Mouse (Mus musculus) embryonic facial prominence, embryonic 15.5 days (tissue): ENCODE results near the gene Cul5. TPM values are rescaled to one million over a fixed set of nuclear protein-coding genes. Genes with fewer than 3 reads are reported as not detected.
A peak's percentile ranks its signal among the peaks of the same experiment; 100 is the strongest.

Experiments used
- ATAC-seq: fragments of 200-750 bp; cut with Nextera tagmentation; 2 replicates; pipeline ENCODE4 v1.8.0; 2017; ENCODE audit warnings: low read depth, moderate TSS enrichment; ENCODE audit not compliant: insufficient number of reproducible peaks, low FRiP score, low TSS enrichment
- H3K27ac ChIP-seq: fragments of 300-500 bp; sonication (generic); replicated peaks from 2 replicates; pipeline ENCODE4 v1.5.1; 2015; ENCODE audit warnings: mild to moderate bottlenecking, inconsistent platforms
- H3K27me3 ChIP-seq: fragments of 300-500 bp; sonication (generic); 2 replicates; pipeline ENCODE4 v1.6.1; 2015; ENCODE audit warnings: inconsistent platforms
- H3K36me3 ChIP-seq: fragments of 300-500 bp; sonication (generic); 2 replicates; pipeline ENCODE4 v1.6.1; 2015; ENCODE audit warnings: mild to moderate bottlenecking, inconsistent platforms
- H3K4me1 ChIP-seq: fragments of 300-500 bp; sonication (generic); 2 replicates; pipeline ENCODE4 v1.6.1; 2015; ENCODE audit warnings: inconsistent platforms
- H3K4me2 ChIP-seq: fragments of 300-500 bp; sonication (generic); replicated peaks from 2 replicates; pipeline ENCODE4 v1.6.1; 2015; ENCODE audit warnings: mild to moderate bottlenecking, inconsistent platforms
- H3K4me3 ChIP-seq: fragments of 300-500 bp; sonication (generic); replicated peaks from 2 replicates; pipeline ENCODE4 v1.5.1; 2015; ENCODE audit warnings: mild to moderate bottlenecking, inconsistent platforms
- H3K9ac ChIP-seq: fragments of 300-500 bp; sonication (generic); 2 replicates; pipeline ENCODE4 v1.6.1; 2015; ENCODE audit warnings: inconsistent platforms
- H3K9me3 ChIP-seq: fragments of 300-500 bp; sonication (generic); replicated peaks from 2 replicates; pipeline ENCODE4 v1.6.1; 2016; ENCODE audit warnings: inconsistent platforms
- WGBS: fragments of 180-500 bp; shearing (Covaris S2); methylation state at CpG from one replicate; pipeline ENCODE4 v1.1.7; 2015; 5-methylcytosine and 5-hydroxymethylcytosine counted together
- polyA plus RNA-seq: library from polyadenylated mRNA; unstranded; fragments of >200 nt; fragmentation: Nextera tagmentation; extraction: Ambion mirVana; gene quantifications from 2 replicates; pipeline ENCODE4 v1.2.1, GENCODE M21; 2015

The Cul5 gene
- polyA plus RNA-seq, 1 experiment from 2014 or later = 30.9 TPM

DNA sequence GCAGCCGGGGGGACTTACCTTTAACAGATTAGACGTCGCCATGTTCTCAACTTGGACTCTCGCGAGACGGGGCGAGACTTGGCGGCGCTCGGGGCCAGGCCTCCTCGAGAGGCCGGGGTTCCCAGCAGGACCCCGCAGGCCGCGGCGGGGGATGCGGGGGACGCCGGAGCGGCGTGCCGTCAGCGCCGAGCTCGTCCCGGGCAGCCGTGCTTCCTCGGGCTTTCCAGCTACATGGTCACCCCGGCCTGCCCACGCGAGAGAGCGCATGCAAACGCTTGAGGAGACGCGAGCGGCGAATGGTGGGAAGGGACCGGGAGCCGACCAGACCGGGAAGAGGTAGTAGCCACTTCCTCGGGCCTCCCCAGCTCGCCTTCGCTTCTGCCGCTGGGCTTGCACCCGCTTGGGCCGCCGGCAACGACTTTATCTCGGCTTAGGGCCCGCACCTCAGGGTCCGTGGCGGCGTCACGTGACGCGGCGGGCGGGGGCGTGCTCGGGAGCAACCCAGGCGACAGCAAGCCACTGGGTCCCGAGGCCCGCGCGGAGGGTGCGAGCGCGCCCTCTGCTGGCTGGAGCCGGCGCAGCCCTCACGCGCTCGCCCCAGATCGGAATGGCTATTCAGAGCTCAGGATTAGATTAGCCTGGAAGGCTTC lies 2.7 kb downstream of the Cul5 start:
- WGBS = under 1% methylated on average over 74 of the region's 74 CpGs
- Histone ChIP-seq H3K36me3 (no peaks in the 10 kb centered on the region), H3K4me2 (peak overlapping the region; percentile 58), H3K9ac (peak overlapping the region; percentile 99), H3K9me3 (no peaks in the 10 kb centered on the region), H3K4me3 (peak overlapping the region; percentile 98), H3K27me3 (no peaks in the 10 kb centered on the region), H3K27ac (peak overlapping the region; percentile 96), H3K4me1 (peaks cover 23% of the 10 kb centered on the region)
- peak; percentile 96 for ATAC-seq

- peak overlapping the region; percentile 58 for H3K4me2 ChIP-seq
- H3K27me3 ChIP-seq = no peaks in the 10 kb centered on the region
- no peak; the same call in 1 of the 2 replicates for ATAC-seq
- peak overlapping the region; percentile 98 for H3K4me3 ChIP-seq
- H3K9ac ChIP-seq = peak overlapping the region; percentile 99
- H3K36me3 ChIP-seq = no peaks in the 10 kb centered on the region
- H3K27ac ChIP-seq = peak overlapping the region; percentile 96
- H3K9me3 ChIP-seq = no peaks in the 10 kb centered on the region
- WGBS = 0% methylated on average over 28 of the region's 28 CpGs
- H3K4me1 ChIP-seq = peaks cover 23% of the 10 kb centered on the region
Observed at GRCm38 (mm10) chr9:53666665-53667019, 3.2 kb downstream of the Cul5 start.

GRCm38 (mm10) chr9:53665428-53665827 lies 4.4 kb downstream of the Cul5 start:
- no peak for ATAC-seq
- Histone ChIP-seq H3K9ac (no peak overlapping the region), H3K4me2 (peak overlapping the region; percentile 58; the same call in 1 of the 2 replicates), H3K36me3 (no peaks in the 10 kb centered on the region), H3K27me3 (no peaks in the 10 kb centered on the region), H3K4me3 (peak overlapping the region; percentile 98), H3K9me3 (no peaks in the 10 kb centered on the region), H3K27ac (no peak overlapping the region), H3K4me1 (peaks cover 23% of the 10 kb centered on the region)

DNA sequence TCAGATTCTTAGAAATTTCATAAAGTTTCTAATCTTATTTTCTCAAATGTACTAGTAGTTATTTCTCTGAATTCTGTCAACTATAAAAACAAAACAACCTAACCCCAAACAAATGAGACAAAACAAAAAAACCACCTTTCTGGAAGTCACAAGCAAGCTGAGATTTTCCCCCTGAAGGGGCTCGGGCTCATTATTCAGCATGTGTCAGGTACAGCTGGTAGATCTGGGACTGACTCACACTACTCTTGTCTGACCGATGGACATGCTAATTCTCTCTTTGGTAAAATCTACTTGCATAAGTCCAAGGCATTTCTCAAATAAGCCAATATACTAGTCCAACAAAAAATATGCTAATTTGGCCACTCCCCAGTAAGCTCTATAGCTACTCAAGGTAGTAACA lies 5.0 kb downstream of the Cul5 start:
- no peak overlapping the region for H3K4me2 ChIP-seq
- peaks cover 23% of the 10 kb centered on the region for H3K4me1 ChIP-seq
- no peaks in the 10 kb centered on the region for H3K36me3 ChIP-seq
- no peak overlapping the region for H3K4me3 ChIP-seq
- no peak overlapping the region for H3K9ac ChIP-seq
- no peak for ATAC-seq
- H3K27me3 ChIP-seq = no peaks in the 10 kb centered on the region
- WGBS = 64% methylated on average over 2 of the region's 2 CpGs
- H3K9me3 ChIP-seq = no peaks in the 10 kb centered on the region
- H3K27ac ChIP-seq = no peak overlapping the region

DNA sequence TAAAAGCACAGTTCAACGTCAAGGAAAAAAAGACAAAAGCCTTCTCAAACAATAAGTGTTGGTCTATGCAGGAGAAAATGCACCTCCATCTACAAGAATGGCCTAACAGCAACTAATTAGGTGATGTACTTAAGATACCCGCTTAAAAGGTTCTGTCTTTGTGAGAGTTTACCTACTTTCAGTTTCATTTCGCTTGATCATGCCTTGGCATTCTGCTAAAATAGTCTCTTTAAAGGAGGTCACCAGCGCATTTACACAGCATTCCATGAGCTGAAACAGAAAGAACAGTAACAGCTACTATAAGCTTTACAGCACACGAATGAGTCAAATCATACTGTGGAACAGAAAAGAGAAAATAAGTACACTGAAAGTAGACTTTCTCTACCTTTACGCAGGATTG lies 35.0 kb downstream of the Cul5 start:
- Histone ChIP-seq H3K36me3 (peaks cover 55% of the 10 kb centered on the region), H3K27ac (no peak overlapping the region), H3K9me3 (no peaks in the 10 kb centered on the region), H3K27me3 (no peaks in the 10 kb centered on the region), H3K4me2 (no peak overlapping the region), H3K4me3 (no peak overlapping the region), H3K9ac (no peak overlapping the region), H3K4me1 (no peaks in the 10 kb centered on the region)
- WGBS = 92% methylated on average over 6 of the region's 6 CpGs
- ATAC-seq = no peak

GRCm38 (mm10) chr9:53615246-53615645 lies 54.6 kb downstream of the Cul5 start:
- Histone ChIP-seq H3K4me3 (no peak overlapping the region), H3K27me3 (no peaks in the 10 kb centered on the region), H3K36me3 (peaks cover 34% of the 10 kb centered on the region), H3K9ac (no peak overlapping the region), H3K27ac (no peak overlapping the region), H3K4me2 (no peak overlapping the region), H3K9me3 (no peaks in the 10 kb centered on the region), H3K4me1 (0 out of 2 replicates have a peak, but pooled peaks cover 4% of the 10 kb centered on the region)
- 82% methylated on average over 8 of the region's 8 CpGs for WGBS
- ATAC-seq = no peak

DNA sequence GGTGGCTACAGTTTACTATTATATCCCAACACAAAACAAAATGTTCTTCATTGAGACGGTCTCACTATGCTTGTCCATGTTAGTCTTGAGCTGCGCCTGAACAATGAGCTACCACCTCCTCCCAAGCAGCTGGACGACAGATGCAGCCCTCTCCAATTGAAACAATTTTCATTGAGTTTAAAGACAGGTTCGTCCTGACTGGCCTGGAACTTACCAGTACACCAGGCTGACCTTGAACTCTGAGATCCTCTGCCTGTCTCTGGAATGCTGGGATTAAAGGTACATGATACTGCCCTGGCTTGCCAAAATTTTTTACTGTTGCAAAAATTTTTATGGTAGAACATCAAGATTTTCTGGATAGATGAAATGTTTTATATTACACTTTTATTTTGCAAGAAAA lies 55.5 kb downstream of the Cul5 start:
- ATAC-seq = no peak
- 81% methylated on average over 4 of the region's 4 CpGs for WGBS
- H3K27me3 ChIP-seq = no peaks in the 10 kb centered on the region

DNA sequence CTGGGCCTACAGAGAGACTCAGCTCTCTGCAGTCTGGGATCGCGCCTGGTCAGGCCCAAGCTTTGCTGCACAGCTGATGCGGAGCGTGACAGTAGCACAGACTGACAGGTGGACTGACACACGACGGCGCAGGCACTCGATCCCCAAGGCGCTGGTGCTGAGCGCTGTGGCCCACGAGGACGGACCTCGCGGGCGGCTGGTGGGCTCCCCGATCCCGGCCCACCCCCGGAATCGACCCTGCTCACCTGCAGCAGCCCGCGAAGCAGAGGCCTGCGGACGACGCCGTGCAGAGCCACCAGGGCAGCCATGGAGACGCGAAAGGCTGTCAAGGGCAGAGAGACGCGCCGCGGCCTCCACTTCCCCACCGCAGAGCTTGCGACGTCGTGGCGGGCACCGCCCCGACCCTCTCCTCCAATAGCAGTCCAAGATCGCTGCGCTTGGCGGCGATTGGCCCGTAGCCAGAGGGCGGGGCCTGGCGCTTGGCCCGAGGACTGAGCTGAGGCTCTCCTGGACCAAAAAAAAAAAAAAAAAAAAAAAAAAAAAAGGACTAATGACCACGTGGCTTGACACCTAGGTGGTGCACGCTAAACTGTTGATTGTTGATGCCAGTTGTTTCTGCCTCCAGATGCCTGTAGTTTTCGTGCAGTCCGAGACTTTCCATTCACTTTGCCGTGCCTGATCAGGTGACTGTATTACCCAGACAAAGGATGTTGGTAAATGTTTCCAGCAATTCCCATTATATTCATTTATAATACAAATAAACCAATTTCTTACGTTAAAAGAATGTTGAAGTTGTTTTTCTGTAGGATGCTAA lies 59.6 kb downstream of the Cul5 start, which contains the start of gene Acat1:
Acat1 (minus strand) TSS at position 415 of the 814 bp plus-strand sequence.
- peaks cover 16% of the 10 kb centered on the region for H3K4me1 ChIP-seq
- peak; percentile 96 for ATAC-seq
- peak within 1 kb of the TSS; percentile 70 for H3K4me2 ChIP-seq
- H3K36me3 ChIP-seq = peaks cover 2% of the 10 kb centered on the region; the same call in 1 of the 2 replicates
- peak within 1 kb of the TSS; percentile 91 for H3K9ac ChIP-seq
- no peaks in the 10 kb centered on the region for H3K27me3 ChIP-seq
- peak within 1 kb of the TSS; percentile 86 for H3K27ac ChIP-seq
- WGBS = 1% methylated on average over 52 of the region's 52 CpGs
- H3K9me3 ChIP-seq = no peaks in the 10 kb centered on the region
- peak within 1 kb of the TSS; percentile 82 for H3K4me3 ChIP-seq

More for the DNA sequence above, 55.5 kb downstream of the Cul5 start:
- Histone ChIP-seq H3K4me2 (no peak overlapping the region), H3K9me3 (no peaks in the 10 kb centered on the region), H3K4me1 (peaks cover 7% of the 10 kb centered on the region), H3K9ac (no peak overlapping the region), H3K27ac (no peak overlapping the region), H3K4me3 (no peak overlapping the region), H3K36me3 (peaks cover 26% of the 10 kb centered on the region)

DNA sequence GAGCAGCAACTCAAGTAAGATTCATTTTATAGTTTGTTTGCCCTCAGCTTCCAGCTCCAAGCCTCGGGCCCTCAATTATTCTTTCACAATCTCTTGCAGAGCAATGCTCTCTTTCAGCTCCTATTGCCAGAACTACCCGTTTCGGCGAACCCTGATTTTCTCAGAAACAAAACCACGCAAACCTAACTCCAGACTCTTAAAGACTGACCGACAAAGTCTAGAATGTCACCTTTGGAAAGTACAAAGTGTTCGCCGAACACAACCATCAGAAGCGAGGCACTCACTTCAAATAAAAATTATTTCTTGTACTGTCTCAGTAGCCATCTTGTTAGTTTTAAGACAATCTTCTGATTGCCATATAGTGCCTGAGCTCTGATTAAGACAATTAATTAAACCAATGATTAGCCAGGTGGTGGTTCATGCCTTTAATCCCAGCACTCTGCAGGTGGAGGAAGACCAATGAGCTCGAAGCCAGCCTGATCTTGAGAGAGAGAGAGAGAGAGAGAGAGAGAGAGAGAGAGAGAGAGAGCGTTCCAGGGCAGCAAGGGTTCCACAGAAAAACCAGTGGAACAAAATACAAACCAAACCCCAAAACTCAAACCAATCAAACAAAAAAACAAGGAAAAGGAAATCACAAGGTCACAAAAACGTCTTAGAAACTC lies 60.4 kb downstream of the Cul5 start:
- Histone ChIP-seq H3K27ac (peak overlapping the region; percentile 86), H3K4me3 (peak overlapping the region; percentile 82), H3K4me1 (peaks cover 16% of the 10 kb centered on the region), H3K9me3 (no peaks in the 10 kb centered on the region), H3K27me3 (no peaks in the 10 kb centered on the region), H3K36me3 (no peaks in the 10 kb centered on the region), H3K9ac (peak overlapping the region; percentile 91), H3K4me2 (peak overlapping the region; percentile 70)
- WGBS = 66% methylated on average over 12 of the region's 12 CpGs
- ATAC-seq = no peak

DNA sequence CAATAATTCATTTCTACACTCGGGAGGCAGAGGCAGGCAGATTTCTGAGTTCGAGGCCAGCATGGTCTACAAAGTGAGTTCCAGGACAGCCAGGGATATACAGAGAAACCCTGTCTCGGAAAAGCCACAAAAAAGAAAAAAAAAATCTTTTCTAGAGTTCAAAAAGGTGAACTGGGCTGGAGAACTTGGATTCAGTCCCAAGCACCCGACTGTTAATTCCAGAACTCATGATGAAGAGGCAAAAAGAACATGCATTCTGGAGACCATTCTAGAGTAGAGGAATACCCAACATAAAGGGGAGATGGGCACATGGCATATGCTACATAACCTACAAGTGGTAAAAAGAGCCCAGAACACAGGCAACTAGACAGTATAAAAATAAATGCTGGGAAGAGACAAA lies 62.0 kb downstream of the Cul5 start:
- Histone ChIP-seq H3K36me3 (no peaks in the 10 kb centered on the region), H3K9me3 (no peaks in the 10 kb centered on the region), H3K27ac (no peak overlapping the region), H3K4me3 (no peak overlapping the region), H3K27me3 (no peaks in the 10 kb centered on the region), H3K4me2 (no peak overlapping the region), H3K4me1 (peaks cover 16% of the 10 kb centered on the region), H3K9ac (no peak overlapping the region)
- no peak for ATAC-seq
- 93% methylated on average over 4 of the region's 4 CpGs for WGBS

GRCm38 (mm10) chr9:53607192-53607591 lies 62.6 kb downstream of the Cul5 start:
- no peak overlapping the region for H3K4me2 ChIP-seq
- H3K4me3 ChIP-seq = no peak overlapping the region
- H3K36me3 ChIP-seq = no peaks in the 10 kb centered on the region
- H3K9me3 ChIP-seq = no peaks in the 10 kb centered on the region
- 89% methylated on average over 3 of the region's 3 CpGs for WGBS
- H3K27ac ChIP-seq = no peak overlapping the region
- H3K9ac ChIP-seq = no peak overlapping the region
- no peak for ATAC-seq
- H3K27me3 ChIP-seq = no peaks in the 10 kb centered on the region
- H3K4me1 ChIP-seq = peaks cover 16% of the 10 kb centered on the region
